Mouse (Mus musculus) large intestine, adult 2 months (tissue): ENCODE measurements around the gene Olfr107. TPM values are rescaled to one million over a fixed set of nuclear protein-coding genes. Genes with fewer than 3 reads are reported as not detected.

ENCODE experiments used
- DNase-seq: peaks from one replicate; pipeline ENCODE4 v3.0.0-alpha.2; 2012; ENCODE audit warnings: low read depth, low spot score
- WGBS: fragments of 180-500 bp; shearing (Covaris S2); methylation state at CpG from one replicate; pipeline ENCODE4 v1.1.7; 2018; 5-methylcytosine and 5-hydroxymethylcytosine counted together
- polyA plus RNA-seq: library from polyadenylated mRNA; depleted of rRNA; stranded (reverse); fragments of >200 nt; gene quantifications from 2 replicates; pipeline ENCODE4 v1.2.3, GENCODE M21; 2012; rRNA removed

Olfr107 gene
- not detected in 2 replicates for polyA plus RNA-seq

- 83% methylated on average over 3 of the region's 3 CpGs for WGBS
These were observed at the start of gene Olfr107 for GRCm38 (mm10) chr17:37398926-37399325. TSS of gene Olfr107 (plus strand) at chr17:37399226.

GRCm38 (mm10) chr17:37359282-37359681, 39.7 kb upstream of the Olfr107 start, which contains the start of gene Olfr104-ps:
TSS of gene Olfr104-ps (plus strand) at chr17:37359582.
- DNase-seq: no peak

More at GRCm38 (mm10) chr17:37398926-37399325, at the start of gene Olfr107:
- no peak for DNase-seq

GRCm38 (mm10) chr17:37378733-37379132, 20.3 kb upstream of the Olfr107 start, which contains the start of gene Olfr105-ps:
TSS of gene Olfr105-ps (plus strand) at chr17:37379033.
- DNase-seq: no peak

GRCm38 (mm10) chr17:37390093-37390492, 8.9 kb upstream of the Olfr107 start, which contains the start of gene Olfr106-ps:
TSS of gene Olfr106-ps (plus strand) at chr17:37390393.
- 61% methylated on average over 1 of the region's 1 CpGs for WGBS

GRCm38 (mm10) chr17:37413380-37413779, 14.4 kb downstream of the Olfr107 start:
- DNase-seq: no peak

More at GRCm38 (mm10) chr17:37390093-37390492, 8.9 kb upstream of the Olfr107 start, which contains the start of gene Olfr106-ps:
- DNase-seq: no peak

GRCm38 (mm10) chr17:37445180-37445579, 46.2 kb downstream of the Olfr107 start, which contains the start of gene Olfr108:
TSS of gene Olfr108 (plus strand) at chr17:37445480.
- 86% methylated on average over 1 of the region's 1 CpGs for WGBS
- DNase-seq: no peak

Other genes with a start within 250 kb of the Olfr107 start
- not detected in 2 replicates for gene Olfr93, start 237.7 kb upstream of the Olfr107 start, polyA plus RNA-seq
- gene Ubd, start 205.3 kb upstream of the Olfr107 start, polyA plus RNA-seq: 12.6 and 18.4 TPM in 2 replicates
- not detected in 2 replicates for gene Olfr94, start 198.2 kb upstream of the Olfr107 start, polyA plus RNA-seq
- gene Olfr95, start 186.1 kb upstream of the Olfr107 start, polyA plus RNA-seq: not detected in 2 replicates
- gene Olfr96, start 179.1 kb upstream of the Olfr107 start, polyA plus RNA-seq: not detected in 2 replicates
- gene Olfr97, start 161.9 kb upstream of the Olfr107 start, polyA plus RNA-seq: not detected in 2 replicates
- not detected in 2 replicates for gene Olfr98, start 135.5 kb upstream of the Olfr107 start, polyA plus RNA-seq
- 9.6 and 9.8 TPM in 2 replicates for gene H2-M3, start 129.0 kb upstream of the Olfr107 start, polyA plus RNA-seq
- not detected in 2 replicates for gene Olfr99, start 115.8 kb upstream of the Olfr107 start, polyA plus RNA-seq
- gene Olfr101, start 94.9 kb upstream of the Olfr107 start, polyA plus RNA-seq: not detected in 2 replicates
- not detected in 2 replicates for gene Olfr102, start 82.2 kb upstream of the Olfr107 start, polyA plus RNA-seq
- not detected in 2 replicates for gene Olfr103, start 59.5 kb upstream of the Olfr107 start, polyA plus RNA-seq
- not detected in 2 replicates for gene Olfr104-ps, start 39.6 kb upstream of the Olfr107 start, polyA plus RNA-seq
- not detected in 2 replicates for gene Olfr105-ps, start 20.2 kb upstream of the Olfr107 start, polyA plus RNA-seq
- not detected in 2 replicates for gene Olfr106-ps, start 8.8 kb upstream of the Olfr107 start, polyA plus RNA-seq
- gene Olfr108, start 46.3 kb downstream of the Olfr107 start, polyA plus RNA-seq: not detected in 2 replicates
- gene Olfr109, start 59.7 kb downstream of the Olfr107 start, polyA plus RNA-seq: not detected in 2 replicates
- gene H2-M2, start 84.3 kb downstream of the Olfr107 start, polyA plus RNA-seq: 1.8 and 2.3 TPM in 2 replicates
- gene Olfr110, start 93.2 kb downstream of the Olfr107 start, polyA plus RNA-seq: not detected in 2 replicates
- 0.07 TPM in 1 of 2 replicates, not detected in the other for gene Olfr111, start 108.8 kb downstream of the Olfr107 start, polyA plus RNA-seq
- gene Olfr112, start 170.2 kb downstream of the Olfr107 start, polyA plus RNA-seq: not detected in 2 replicates
- not detected in 2 replicates for gene Olfr113, start 178.4 kb downstream of the Olfr107 start, polyA plus RNA-seq
- gene Olfr114, start 193.5 kb downstream of the Olfr107 start, polyA plus RNA-seq: not detected in 2 replicates
- gene Olfr115, start 227.9 kb downstream of the Olfr107 start, polyA plus RNA-seq: not detected in 2 replicates
- not detected in 2 replicates for gene Olfr116, start 228.0 kb downstream of the Olfr107 start, polyA plus RNA-seq